Mouse (Mus musculus) regulatory T cell (primary cell): ENCODE measurements around the gene Usp15.
"Not testable (repeated sequence)": the region's sequence is repeated elsewhere in the genome, so short reads cannot be mapped to it uniquely, and the experiment has no call there.

Experiments used
- in situ Hi-C: fragments of 300-600 bp; cut with MboI, MseI; formaldehyde crosslinking; loops from one replicate; pipeline ENCODE4 v1.15.1; 2025; ENCODE audit warnings: high pct_unique_total_duplicates

Gene Usp15

DNA sequence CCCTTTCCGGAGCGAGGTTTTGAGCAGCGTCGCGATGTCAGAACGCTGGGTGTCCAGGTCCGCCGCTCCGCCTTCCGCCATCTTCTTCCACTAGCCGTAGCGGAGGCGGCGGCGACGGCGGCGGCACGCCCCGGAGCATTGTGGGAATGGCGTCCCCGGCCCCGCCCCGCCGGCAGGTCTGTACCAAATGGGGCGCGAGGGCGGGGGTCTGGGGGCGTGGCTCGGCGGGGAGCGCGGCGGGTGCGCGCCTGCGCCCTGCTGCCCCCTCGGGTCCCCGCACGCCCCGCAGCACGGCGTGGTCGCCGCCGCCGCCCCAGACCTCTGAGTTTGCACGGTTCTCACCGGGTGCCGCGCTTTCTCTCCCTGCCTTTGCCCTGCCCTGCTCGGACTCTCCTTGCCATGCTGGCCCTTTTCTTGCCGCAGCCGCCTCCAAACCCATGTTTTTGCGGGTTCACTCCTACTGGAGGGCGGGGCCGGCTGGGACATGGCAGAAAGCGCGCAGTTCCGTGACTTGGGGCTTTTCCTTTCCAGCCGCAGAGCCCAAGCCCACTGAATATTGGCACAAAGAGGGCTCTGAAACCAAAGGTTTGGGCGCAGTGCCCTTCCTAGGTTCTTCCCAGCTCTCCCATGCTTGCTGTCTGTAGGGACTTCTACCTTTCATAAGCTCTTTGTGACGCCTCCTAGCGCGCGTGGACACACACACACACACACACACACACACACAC is at the start of gene Usp15:
Gene Usp15 (minus strand): TSS at position 161 of the 725 bp plus-strand sequence.
- in situ Hi-C loops = no loop called here

- in situ Hi-C loops = no loop called here
Observed at GRCm38 (mm10) chr10:123229420-123229819, 32.6 kb upstream of the Usp15 start.

DNA sequence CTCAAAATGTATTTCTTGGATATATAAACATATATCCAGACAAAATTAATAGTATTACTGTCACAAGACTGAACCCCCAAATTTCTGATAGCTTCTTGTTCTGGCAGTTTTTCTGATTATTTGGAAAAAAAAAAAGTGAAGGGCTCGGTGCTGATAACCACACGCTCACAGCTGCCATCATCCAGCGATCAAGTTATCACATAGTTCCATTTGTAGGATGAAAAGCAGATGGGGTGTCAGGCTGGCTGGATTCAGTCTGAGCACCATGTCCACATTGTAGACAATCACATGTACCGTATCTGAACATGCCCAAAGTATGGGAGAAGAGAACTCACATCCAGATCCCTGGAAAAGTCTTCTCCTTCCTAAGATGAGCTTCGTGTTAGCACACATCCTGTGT is 26.0 kb upstream of the Usp15 start:
- in situ Hi-C loops = no loop called here

DNA sequence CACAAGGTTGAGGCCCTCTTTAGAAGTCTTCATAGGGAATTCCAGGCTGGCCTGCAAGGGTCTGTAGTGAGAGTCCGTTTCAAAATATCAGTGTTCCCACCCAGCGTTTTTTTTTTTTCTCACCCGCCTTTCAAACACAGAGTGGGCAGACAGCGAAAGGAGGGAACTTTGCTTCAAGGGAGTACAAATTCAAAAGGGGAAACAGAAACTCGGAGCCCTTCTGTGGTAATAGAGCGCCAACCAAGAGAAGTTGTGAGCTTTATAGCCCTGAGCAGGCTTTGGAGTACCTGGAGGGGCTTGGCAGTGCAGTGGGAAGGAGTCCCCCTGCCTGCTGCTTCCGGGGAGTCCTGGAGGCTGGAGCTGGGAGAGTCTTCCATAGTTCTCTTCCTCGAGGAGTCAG is 12.7 kb upstream of the Usp15 start:
- in situ Hi-C loops = no loop called here

DNA sequence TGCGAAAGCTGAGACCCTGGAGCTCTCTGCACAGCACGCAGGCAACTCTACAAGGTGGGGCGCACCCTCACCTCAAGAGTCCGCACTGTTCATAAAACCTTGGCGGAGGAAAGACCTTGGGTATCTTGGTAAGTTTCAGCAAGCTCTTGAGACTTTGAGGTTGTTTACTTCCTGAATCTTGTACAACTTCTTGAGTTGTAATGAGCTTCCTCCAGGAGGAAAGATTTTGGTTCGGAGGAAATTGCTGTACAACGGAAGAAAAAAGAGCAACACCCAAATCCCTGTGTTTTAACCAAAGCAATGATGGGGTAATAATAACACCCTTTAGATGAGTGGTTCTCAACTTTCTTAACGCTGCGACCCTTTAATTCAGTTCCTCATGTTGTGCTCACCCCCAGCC is 11.5 kb upstream of the Usp15 start:
- in situ Hi-C loops = no loop called here

DNA sequence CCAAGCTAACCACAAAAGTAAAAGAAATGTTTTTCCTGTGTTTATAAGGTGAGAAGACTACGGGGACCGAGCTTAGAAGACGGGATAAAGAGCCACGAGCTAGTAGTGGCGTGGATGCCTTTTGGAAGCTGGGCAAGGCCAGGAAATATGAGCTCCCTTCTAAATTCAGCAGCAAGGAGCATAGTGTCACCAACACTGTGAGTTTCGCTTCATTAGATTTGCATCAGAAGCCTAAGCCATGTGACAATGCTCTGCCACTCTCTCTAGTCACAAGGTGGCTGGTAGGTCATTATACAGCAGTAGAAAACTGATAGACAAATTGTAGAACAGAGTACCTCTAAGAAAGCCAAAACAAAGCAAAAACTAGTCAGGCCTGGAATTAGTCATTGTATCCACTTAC is 9.3 kb upstream of the Usp15 start:
- in situ Hi-C loops = no loop called here

DNA sequence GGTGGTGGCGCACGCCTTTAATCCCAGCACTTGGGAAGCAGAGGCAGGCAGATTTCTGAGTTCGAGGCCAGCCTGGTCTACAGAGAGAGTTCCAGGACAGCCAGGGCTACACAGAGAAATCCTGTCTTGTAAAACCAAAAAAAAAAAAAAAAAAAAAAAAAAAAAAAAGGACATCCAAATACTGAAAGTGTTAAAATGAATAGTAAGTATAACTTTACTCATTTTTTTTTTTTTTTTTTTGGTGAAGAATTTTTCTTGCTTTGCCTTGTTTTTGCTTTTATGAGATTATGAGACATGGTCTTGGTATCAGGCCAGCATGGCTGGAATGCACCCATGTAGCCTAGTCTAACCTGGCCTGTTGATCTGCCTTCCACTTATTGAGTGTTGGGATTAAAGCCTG is 8.6 kb upstream of the Usp15 start:
- in situ Hi-C loops = not testable (repeated sequence)

GRCm38 (mm10) chr10:123201981-123202758 is 5.4 kb upstream of the Usp15 start:
- in situ Hi-C loops = no loop called here

DNA sequence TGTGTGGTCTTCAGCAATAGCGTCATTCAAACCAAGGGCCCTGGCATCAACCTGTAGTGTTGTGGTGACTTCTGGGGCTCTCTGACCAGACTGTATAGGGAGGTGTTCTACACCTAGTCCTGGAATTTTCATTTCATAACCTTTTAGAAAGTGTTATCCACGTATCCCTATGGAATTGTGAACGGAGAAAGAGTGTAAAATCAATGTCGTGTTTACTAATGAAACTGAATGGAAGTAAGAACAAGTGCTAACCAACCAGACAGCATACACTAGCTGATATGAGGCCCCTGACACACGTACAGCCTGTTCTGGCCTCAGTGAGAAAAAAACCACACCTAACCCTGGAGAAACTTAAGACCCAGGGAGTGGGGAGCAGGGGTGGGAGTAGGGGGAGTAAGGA is 4.6 kb upstream of the Usp15 start:
- in situ Hi-C loops = no loop called here

GRCm38 (mm10) chr10:123200996-123201395 is 4.2 kb upstream of the Usp15 start:
- in situ Hi-C loops = no loop called here

DNA sequence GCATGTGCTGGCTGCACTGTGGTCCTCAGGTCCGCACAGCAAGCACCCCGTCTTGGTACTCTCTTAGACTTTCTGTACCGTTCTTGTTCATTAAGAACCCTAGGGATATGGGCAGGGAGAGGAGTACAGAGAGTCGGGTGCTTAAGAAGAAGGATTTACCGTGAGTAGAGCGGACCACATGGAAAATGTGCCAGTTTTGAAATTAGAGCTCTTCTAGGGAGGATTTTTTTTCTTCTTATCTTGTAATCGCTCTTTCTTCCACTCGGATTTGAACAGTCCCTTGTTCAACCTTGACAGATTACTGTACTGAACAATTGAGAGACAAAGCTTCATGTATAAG is 3.5 kb upstream of the Usp15 start:
- in situ Hi-C loops = no loop called here

DNA sequence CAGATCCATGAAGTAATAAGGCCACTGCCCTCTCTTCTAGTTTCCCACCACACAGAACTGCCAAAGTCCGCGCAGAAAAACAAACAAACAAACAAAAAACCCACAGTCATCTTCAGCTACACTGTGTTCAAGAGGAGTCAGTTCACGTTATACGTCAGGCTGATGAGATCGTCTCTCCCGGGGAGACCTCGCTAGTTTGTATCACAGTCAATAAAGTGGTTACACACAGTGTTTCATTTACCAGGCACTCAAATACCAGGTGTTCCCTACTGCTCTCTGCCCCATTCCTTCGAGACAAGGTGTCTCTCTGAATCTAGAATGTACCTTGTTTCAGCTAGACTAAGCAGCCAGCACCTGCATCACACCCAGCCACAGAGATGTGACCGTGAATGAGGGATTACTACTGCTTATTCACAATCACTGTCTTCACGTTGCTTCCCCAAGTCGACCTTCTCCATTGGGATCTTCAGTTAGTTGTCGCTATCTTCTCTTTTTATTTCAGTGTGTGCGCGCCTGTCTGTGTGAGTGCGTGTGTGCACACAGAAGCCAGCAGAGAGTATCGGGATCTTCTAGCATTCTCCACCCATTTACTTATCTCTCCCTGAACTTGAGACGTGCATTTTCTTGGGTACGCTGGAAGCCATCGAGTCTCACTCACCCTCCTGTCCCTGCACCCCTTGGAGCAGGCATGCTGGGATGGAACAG is 3.0 kb upstream of the Usp15 start:
- in situ Hi-C loops = no loop called here

- in situ Hi-C loops = no loop called here
Observed at GRCm38 (mm10) chr10:123199119-123199518, 2.3 kb upstream of the Usp15 start.

GRCm38 (mm10) chr10:123198183-123198582 is 1.4 kb upstream of the Usp15 start:
- in situ Hi-C loops = no loop called here

- in situ Hi-C loops = no loop called here
Observed at GRCm38 (mm10) chr10:123195961-123196834, 597 bp downstream of the Usp15 start.

DNA sequence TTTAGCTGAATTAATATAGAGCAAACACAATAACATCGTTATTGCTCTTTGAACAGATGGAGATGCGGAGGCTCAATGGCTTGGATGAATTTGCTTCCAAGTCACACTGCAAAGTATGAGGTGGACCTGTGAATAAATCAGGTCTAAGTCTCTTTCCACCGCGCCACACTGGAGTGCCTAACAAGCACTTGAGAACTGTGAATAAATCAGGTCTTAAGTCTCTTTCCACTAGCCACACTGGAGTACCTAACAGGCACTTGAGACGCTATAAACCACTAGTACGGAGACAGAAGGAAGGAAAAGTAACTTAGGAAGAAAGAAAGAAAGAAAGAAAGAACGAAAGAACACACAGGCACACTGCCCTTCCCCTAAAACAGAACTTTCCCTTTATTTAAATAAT is 1.3 kb downstream of the Usp15 start:
- in situ Hi-C loops = no loop called here

GRCm38 (mm10) chr10:123191038-123191437 is 5.8 kb downstream of the Usp15 start:
- in situ Hi-C loops = no loop called here

GRCm38 (mm10) chr10:123187337-123187736 is 9.5 kb downstream of the Usp15 start:
- in situ Hi-C loops = no loop called here

DNA sequence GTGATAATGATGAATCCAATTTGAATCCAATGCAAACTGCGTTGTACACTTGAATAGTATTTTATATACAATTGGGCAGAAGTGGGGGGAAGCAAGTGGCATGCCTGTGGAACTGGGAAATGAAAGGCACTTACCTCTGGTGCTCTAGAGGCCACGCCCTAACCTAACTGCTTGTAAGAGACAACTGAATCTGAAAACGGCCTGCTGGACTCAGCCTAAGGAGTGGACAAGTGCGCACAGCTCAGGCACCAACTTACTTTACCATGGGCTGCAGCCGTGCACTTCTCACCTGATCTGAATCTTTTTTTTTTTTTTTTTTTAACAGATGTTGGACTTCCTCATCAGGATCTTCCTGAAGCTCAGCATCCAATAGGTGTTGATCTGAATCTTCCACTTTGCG is 10.9 kb downstream of the Usp15 start:
- in situ Hi-C loops = no loop called here

- in situ Hi-C loops = no loop called here
Observed at GRCm38 (mm10) chr10:123183743-123184142, 13.1 kb downstream of the Usp15 start.

DNA sequence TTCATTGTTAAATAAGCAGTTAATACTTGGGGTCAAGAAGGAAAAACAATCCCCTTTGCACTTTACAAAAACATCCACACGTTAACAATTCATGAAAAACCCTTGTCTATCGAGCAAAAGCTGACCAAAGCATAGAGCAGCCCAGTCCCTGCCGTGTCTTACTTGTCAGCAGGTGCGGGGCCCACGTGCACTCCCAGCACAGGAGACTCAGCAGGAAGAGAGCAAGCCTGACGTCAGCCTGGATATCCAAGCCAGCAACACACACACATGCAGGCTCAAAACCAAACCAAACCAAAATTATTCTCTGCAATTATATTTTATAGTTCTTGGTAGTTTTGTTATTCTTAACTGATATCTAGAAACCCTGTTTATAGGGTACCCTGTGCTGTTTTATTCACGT is 13.6 kb downstream of the Usp15 start:
- in situ Hi-C loops = no loop called here

DNA sequence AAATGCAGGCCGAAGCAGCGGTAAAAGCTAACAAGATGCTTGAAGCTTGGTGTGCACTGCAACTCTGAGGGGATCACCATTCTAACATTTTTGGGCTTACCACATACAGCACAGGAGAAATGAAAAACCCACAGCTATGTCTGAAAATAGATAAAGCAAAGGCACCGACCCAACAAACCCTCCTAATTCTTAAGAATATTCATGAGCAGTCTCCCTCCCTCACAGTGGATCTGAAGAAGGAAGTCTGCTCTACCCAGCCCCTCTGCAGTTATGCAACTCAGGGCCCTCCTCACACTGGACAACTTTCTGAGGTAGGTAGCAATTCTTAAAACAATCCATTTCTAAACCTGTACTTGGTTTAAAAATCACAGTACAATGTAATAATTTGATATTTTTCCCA is 14.4 kb downstream of the Usp15 start:
- in situ Hi-C loops = no loop called here
